Mouse (Mus musculus): Measurements from ENCODE around the gene Rasa2.
"Not testable (repeated sequence)": the region's sequence is repeated elsewhere in the genome, so short reads cannot be mapped to it uniquely, and the experiment has no call there.

Gene Rasa2

DNA sequence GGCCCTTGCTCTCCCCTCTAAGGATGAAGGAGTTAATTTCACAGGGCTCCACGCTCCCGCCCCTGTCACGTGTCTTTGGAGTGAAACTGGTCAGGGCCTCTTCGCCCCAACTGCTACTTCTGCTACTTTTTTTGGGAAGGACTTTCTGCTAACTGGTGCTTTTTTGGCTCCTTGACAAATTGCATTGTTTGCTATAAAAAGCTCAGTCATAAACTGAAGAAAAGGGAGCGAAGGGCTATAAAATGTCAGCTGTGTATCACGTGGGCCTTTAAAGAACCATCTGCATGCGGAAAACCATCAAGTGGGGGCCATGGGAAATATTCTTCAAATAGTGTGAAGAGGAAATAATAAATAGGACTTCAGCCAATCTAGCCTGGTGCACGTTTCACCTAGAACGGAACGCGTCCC is 100.7 kb downstream of the Rasa2 start:
- no peak for DNase-seq (ENCODE audit: low read depth, low spot score)

DNA sequence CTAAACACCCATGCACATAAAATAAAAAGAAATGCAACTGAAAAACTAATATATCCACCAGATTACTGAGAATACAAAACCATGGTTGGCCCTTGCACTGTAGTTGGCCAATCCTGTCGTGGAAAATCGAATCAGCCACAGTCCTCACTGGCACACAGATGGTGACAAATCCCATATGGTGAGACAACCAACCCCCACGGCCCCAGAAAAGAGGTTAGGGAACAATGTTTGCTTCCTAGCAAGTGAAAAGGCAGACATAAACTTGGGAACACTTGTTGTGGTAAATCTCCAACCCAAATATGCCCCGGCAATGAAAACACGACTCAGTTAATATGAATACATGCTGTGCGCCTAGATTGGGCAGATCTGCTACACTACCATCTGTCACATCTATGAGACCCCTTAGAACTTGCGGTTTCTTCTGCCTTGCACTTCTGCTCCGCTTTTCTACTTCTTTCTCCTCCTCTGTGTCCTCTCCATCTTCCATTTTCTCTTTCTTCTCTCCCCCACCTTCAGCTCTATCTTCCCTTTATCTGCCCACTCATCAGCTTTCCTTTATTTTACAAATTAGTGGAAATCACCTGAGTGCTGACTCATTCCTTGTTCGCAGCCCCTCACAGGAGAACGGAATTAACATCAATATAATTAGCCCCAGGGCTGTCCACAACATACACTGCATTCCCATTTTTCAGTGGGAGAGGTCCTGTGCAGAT is 101.3 kb downstream of the Rasa2 start:
- DNase-seq (ENCODE audit: low read depth, low spot score), result no peak

DNA sequence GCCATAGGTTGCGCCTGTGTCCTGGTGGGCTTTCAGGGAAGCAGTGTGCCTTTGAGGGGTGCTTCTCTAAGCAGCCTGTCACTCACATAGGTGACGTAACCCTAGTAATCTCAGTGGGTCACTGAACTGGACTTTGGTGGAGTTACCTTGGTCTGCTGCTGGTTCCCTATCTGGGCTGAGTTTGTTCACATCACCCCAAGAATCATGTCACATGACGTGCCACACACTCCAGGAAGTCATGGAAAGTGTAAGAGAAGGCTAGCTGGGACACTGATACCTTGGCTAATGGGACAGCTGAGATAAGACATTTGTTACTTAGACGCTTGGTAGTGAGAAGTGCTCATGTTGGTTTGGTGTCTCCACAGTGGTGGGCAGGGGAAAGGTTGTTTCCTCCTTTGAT is 105.4 kb downstream of the Rasa2 start:
- no peak for DNase-seq (ENCODE audit: low read depth, low spot score)

DNA sequence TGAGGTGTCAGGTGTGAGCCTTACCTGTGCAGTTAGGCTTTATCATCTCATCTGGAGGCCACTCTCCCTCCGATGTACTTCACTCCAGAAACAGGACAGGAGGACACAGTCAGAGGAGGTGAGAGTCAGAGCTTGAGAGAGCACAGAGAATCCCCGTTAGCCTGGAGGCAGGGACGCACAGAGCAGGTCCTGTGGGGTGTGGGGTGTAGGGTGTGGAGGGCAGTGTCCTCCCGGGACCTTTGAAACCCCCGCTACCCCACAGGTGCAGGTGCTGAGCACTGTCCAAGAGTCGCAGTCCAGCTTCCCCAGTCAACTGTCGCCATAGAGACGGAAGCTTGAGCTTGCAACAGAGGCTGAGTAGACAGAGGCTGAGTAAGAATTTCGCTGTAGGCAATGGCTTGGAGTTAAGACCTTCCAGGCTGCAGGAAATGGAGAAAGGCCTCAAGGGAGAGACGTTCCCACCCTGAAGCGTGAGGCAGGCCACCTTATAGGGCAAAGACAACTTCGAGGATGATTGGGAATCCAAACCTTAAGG is 106.4 kb downstream of the Rasa2 start, which contains the start of gene Gm28729:
Gm28729 (minus strand) TSS at position 293 of the 535 bp plus-strand sequence.
- DNase-seq (ENCODE audit: low read depth, low spot score), result no peak

DNA sequence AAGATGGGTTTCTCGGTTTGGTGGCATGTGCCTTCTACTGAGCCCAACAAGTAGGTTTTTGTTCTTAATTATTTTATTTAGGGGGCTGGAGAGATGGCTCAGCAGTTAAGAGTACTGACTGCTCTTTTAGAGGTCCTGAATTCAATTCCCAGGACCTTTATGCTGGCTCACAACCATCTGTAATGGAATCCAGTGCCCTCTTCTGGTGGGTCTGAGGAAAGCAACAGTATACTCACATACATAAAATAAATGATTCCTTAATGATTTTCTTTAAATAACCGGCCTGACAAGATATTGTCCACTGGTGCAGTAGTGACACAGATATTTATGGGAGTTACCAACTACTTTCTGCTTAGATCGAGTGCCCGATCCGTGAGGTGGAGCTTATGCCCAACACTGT is 108.3 kb downstream of the Rasa2 start:
- DNase-seq (ENCODE audit: low read depth, low spot score), result no peak

DNA sequence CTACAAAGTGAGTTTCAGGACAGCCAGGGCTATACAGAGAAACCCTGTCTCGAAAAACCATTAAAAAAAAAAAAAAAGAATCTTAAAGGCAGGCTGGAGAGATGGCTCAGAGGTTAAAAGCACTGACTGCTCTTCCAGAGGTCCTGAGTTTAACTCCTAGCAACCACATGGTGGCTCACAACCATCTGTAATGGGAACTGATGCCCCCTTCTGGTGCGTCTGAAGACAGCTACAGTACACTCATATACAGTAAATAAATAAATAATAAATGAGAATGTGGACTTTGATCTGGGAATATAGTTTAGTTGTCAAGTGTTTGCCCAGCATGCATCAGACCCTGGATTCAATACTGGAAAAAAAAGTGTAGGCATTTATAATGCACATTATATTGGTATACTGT is 109.8 kb downstream of the Rasa2 start:
- DNase-seq (ENCODE audit: low read depth, low spot score), result not testable (repeated sequence)

DNA sequence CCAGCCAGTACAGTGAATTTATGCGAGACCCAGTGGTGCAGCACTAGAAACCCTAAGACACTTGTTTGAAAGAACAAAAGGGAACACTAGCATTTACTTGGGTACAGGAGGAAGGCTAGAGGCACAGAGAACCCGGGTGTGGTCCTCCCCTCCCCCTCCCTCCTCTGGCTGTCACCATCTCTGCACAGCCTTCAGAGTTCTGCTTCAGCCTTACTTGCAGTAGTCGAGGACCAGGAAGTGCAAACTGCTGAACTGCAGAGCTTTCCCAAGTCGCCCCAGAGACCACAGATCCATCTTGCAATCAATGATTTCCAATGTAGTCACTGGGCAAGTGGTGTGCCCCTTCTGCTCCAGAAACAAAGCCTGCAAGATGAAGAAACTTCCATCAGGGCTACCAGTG is 114.0 kb downstream of the Rasa2 start:
- DNase-seq (ENCODE audit: low read depth, low spot score), result no peak

DNA sequence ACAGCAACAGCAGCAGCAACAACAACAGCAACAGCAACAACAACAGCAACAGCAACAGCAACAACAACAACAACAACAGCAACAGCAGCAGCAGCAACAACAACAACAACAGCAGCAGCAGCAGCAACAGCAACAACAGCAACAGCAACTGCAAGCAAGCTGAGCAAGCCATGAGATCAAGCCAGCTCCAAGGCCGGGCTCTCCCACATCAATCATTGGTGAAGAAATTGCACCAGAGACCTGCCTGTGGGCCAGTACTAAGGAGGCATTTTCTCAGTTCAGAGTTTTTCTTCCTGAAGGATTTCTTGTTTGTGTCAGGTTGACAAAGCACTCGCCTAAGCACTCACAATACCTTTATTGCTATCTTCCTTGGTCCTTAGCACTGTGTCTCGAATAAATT is 114.6 kb downstream of the Rasa2 start:
- no peak for DNase-seq (ENCODE audit: low read depth, low spot score)

DNA sequence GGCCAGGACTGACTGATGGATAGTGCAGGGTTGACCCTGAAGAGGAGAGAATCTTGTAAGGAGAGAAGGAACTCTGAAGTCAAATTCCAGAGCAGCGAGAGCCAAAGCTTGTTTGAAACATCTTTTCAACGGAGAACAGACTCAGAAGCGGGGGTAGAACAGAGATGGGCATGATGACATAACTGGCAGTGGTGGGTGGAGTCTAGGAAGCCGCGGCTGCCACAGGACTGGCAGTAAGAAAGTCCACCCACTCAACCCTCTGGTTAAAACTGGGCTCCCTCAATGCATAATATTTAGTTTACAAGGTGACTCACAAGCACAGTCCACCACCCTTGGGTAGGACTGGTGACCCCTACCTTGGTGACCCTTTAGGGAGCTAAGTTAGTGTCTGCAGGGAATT is 115.7 kb downstream of the Rasa2 start:
- DNase-seq (ENCODE audit: low read depth, low spot score), result peak; percentile 62

DNA sequence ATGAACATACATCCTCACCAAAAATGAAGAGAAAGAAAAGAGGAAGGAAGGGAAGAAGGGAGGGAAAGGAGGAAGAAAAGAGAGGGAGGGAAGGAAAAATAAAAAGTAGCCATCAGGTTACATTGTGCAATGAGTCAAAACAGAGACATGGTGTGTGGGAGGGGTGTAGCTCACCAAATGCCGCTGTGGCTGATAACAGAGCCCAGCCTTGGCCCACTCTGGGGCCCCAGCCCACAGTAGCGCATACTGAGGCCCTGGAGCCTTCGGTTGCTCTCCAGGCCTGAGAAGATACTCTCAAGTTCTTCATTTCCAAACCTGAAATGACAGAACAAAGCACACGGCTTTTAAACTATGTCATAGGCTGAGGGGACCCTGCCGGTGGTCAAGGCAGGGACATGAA is 117.1 kb downstream of the Rasa2 start:
- no peak for DNase-seq (ENCODE audit: low read depth, low spot score)

DNA sequence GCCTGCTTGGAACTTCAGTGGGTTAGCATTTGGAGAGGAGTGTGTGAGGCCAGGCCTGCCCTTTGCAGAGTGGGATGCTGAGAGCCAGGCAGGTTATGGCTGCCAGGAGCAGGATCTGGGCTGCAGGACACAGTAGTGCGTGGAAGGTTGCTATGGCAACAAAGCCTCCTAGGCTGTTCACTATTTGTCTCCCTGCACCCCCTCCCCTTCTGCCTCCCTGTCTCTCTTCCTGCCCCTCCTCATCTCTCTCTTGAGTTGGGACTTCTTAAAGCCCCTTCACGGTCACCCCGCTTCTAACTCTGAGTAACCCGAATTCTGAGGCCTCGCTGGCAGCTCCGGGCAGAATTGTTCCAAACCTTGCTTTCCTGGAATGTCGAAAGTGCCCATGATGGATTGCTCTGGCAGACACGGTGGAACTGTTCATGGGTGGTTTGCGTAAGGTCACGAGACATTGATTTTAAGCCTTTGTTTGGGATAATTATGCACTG is 125.4 kb downstream of the Rasa2 start:
- DNase-seq (ENCODE audit: low read depth, low spot score), result no peak

DNA sequence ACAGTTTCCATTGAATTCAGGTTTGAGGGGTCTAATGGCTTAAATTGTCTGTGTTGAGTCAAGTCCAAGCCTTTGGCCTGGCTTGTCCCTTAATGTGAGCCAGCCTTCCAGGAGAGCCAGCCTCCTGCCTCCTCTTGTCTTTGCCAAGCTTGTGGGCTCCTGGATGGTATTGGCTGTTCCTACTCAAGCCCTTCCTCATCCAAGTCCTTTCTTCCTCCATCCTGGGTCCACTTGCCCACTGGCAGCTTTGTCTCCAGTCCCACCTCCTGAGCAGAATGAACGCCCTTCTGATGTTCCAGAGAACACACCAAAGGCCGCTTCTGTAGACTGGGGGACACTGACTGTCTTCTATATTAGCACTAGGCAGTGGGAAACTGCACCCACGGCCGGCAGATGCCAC is 126.3 kb downstream of the Rasa2 start:
- no peak for DNase-seq (ENCODE audit: low read depth, low spot score)

DNA sequence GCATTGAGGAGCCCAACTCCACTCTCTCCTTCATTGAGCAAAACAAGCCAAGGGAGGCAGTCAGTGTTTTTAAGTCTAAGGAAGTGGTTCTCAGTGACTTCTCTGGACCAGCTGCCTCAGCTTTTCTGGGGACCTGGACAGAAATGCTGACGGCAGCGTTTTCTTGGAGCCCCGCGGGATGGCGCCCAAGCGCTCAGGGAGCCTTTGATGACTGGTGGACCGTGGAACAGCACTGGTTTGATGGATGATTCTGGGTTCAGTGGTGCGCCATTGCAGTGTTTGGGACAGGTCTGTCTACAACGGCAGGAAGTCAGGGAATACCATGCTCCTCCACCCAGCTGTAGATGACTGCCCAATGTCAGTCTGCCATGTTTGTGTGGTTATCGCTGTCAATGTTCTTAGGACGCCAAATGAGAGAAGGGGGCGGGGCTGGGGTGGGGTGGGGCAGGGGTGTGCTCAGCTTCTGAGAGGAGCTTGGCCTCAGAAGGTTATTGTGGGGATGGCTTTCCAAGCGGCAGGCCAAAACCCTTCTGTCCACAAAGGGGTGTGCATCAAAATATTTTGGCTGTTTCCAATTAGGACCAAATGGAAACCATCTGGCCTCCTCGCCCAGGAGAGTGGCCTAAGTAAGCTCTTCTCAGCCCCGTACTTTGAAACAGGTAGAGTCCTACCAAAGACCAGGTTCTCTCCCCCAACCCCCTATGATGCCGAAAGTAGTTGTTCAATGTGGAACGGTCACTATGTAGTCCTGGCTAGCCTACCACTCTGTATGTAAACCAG is 127.1 kb downstream of the Rasa2 start:
- DNase-seq (ENCODE audit: low read depth, low spot score), result no peak

DNA sequence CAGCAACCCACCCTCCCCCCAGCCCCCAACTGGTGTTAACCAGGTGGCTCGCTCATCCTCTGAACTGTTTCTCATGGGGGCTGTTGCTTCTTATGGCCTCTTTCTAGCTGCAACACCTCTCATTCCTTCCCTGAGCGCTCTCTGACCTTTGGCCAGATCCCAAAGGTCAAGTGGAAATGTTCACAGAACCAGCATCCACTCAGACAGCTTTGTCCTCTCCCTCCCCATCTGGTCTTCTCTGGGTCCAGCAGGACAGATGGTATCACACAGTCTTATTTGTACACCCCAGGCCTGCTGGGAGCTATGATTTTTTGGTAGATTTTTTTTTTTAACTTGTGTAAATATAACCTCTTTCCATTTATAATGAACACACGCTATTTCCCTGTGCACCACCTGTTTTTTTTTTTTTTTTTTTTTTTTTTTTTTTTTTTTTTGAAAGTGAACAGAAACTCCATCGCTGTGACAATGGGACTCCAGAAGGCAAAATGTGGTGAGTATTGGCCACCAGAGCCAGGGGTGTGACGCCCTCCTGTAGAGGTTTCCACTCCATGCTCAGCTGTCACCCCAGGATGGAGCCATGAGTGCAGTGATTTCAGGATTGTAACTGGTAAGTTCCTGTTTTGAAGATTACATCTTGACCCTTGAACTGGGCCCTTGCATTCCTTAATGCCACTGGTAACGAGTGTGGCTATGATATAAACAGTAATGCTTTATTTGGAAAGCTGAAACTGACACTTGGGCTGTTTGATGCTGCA is 128.4 kb downstream of the Rasa2 start:
- peak; percentile 32 for DNase-seq (ENCODE audit: low read depth, low spot score)

DNA sequence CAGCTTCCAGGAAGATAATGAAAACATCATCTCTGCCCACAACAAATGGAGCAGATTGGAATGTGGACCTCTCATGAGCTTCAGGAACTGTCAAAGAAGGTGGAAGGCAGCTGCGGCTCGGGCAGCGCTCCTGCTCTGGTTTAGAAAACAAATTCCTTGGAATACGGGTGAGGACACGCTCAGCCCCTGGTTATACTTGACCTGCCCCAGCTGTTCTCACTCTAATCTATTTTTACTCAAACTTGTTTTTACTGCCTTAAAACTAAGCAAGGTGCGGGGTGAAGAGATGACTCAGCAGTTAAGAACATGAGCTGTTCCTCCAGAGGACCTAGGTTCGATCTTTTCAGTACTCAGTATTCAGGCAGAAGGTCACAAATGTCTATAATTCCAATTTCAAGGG is 130.2 kb downstream of the Rasa2 start:
- no peak for DNase-seq (ENCODE audit: low read depth, low spot score)

DNA sequence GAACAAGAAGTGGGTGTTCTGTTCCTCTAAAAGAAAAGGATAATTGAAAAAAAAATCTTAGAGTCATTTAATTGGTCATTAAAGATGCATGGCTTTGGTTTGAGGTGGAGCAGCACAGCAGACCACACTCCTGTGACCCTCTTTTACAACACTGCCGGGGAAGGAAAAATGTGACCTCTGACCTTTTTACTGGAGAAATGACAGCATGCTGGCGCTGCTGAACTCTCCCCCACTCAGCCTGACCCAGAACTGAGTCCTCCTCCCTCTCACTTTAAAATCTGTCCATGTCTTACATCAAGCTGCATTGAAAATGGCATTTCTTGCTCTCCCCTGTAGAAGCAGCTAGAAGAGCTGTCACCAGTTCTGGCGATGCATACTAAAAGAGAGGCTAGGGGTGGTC is 138.2 kb downstream of the Rasa2 start:
- DNase-seq (ENCODE audit: low read depth, low spot score), result no peak

DNA sequence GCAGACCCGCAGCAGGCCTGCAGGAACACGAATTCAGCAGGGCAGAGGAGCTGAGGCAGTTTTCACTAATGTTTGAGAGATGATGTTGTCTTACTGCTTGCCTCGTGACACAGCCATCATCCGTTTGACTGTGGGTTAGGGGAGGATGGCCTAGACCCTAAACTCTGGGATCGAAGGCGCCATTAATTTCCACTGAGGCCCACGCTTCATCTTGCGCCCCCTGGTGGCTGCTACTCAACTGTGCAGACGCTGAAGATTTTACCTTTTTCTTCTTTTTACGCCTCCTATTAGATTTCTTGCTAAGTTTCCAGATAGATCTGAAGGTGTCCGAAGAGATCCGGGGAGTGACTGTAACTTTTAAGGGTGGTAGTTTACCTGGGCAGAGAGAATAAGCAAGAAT is 139.6 kb downstream of the Rasa2 start:
- no peak for DNase-seq (ENCODE audit: low read depth, low spot score)
